Mouse (Mus musculus) thymus, postnatal 14 days (tissue): ENCODE results near the gene Nckap5l.

Source experiments
- DNase-seq: peaks from one replicate; pipeline ENCODE4 v3.0.0; 2021

Gene Nckap5l

DNA sequence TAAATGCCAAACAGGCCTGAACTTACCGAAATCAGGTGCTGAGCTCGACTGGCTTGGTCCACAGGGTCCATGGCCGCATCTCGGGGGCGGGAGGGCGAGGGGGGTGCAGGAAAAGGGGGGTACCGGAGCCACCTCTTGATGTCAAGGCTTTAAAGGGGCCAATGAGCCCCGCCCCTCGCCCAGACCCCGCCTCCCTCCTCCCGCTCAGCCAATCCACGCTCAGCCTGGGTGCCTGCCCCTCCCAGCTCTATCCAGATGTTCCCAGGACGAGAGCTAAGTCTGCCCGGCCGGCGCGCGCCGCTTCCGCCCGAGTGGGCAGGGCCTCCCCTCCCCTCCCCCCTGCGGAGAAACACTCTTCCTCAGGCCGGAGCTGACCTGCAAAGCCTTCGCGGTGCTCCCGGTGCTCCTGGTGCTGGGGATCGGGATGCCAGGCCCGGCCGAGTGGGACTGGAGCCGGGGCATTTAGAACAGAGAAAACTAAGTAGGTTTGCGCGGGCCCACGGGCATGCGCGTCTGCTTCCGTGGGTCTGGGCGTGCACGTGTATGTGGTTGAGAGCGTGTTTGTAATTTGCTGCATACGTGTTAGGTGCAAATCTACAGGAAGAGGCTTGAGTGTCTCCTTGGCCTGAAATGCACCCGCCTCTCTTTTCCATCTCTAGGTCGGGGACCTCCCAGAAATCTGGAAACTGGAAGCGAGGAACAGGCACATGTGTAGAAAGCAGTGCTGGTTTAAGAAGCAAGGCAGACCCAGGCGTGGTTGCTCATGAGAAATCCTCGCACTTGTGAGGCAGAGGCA is at the start of gene Nckap5l:
Gene Nckap5l (minus strand): TSS at position 143 of the 796 bp plus-strand sequence.
- DNase-seq = peak; percentile 97

DNA sequence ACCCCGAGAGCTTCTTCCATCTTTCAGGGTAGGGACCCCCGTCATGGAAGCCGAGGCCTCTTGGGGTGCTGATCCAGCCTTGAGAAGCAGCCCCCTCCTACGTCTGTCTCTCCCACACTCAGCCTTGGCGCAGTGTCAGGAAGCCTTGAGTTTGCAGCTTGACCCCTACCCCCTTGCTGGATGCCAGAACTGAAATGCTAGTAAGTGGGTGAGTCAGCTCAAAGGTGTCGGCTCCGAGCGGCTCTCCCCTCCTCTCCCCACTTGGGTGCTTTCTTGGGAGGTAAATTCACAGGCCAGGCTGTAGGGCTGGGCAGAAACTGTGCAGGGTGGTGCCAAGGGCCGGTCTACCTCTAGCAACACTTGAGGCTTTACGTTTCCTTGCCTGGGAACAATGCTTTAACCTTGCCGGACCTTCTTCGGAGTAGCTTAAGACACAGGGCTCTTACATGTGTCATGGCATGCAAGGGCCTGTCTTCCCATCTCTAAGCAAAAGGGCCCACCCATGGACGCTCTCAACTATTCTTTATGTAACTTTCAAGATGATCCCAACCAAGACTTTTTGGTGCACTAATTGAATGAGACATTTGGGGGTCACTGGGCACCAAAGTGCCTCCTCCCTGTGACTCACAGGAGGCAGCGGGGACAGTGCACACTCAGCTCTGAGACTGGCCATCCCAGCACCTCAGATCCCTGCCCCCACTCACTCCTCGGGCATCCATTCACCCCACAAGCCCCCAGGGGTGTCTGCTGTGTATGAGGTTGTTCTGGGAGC is 48.0 kb upstream of the Nckap5l start:
- DNase-seq = no peak

DNA sequence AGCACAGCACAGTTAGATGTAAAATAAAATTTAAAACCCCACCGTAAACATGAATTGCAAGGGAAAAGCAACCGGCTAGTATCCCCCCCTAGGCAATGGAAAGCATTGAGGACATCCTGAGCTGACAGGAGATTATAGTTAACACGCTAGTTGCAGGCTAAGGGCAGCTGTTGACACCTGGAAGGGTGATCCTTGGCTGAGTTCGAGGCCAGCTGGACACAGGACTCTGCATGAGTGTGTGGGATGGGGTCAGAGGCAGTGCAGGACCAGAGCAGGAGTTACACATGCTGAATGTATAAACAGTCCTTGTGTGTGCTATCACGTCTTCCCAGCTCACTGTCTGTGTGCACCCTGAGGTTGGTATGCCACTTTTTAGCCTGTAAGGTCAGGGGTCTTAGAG is 45.7 kb upstream of the Nckap5l start:
- DNase-seq = no peak

DNA sequence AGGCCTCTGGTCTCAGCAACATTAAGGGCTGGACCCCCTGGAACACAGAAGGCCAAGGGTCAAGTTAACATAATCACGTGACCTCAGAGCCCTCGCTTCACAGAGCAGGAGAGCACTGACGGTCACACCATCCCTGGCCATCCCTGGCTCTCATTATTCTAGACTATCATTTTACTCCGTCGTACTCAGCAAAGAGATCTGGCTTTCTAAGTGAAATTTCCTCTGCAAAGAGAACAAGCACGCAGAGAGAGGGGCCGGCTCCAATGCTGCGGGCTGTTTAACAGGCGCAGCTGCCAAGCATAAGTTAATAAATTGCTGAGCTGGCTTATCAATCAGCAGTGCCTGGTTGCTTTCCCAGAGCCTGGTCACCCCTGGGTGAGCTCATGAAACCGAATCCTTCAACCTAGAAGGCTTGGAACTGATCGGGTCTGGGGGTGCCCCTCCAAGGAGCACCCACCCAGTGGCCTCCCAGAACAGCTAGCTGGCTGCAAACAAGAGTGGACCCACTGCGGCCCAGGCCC is 44.8 kb upstream of the Nckap5l start:
- no peak for DNase-seq

DNA sequence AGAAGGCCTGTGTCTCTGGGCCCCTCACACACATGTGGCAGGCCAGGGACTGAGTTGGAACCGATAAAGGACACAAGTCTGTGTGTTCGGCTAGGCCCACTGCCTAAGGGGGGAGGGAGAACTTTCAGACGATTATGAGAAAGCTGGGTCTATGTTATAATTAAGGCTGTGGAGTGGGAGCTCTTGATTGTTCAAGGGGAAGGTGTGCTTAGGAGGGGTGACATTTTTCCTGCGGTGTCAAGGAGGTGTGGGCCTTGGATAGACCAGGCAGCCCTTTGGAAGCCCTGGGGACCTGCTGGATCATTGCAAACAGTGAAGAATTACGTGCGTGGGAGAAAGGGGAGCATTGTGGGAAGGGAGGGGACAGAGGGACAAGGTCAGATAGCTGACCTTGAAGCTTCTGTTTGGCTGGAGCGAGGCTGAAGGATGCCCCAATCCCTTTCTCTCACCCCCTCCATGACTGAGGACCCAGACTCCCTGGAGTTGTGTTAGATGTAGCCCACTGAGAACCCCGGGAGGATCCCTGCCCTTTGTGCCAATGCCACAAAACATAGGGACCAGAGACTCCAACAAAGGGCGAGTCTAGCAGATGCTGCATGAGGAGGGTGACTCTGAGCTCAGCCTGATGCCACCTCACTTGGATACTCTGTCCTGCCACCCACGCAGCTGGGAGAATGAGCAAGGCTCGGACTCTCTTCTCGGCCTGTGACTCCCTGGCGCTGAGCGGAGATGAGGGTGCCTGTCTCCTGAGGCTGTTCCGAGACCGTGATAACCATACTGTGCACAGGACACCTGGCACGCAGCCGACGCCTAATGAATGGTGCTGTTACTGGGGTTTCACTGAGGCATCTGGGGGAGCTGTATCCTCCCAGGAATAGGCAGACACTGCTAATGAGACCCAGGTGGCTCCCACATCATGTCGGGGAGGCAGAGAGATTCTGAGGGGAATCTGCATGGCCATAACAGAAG is 44.0 kb upstream of the Nckap5l start:
- no peak for DNase-seq

DNA sequence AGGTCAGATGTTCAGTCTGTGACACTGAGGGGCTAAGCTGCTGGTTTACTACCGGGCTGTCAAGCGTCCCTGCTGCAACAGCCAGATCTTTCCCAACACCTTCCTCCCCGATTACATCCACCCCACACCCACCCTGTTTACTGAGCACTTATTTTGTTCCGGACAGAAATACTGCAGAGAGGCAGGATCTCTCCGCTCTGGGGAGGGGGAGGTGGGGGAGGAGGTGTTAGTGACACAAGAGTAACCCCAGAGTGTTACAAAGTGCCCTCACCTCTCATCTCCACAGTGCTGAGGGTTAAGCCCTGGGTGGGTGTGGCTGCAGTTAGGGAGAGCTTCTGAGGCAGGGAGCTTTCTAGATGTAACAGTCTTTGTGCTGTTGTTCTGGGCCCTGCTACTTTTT is 42.8 kb upstream of the Nckap5l start:
- DNase-seq = no peak

DNA sequence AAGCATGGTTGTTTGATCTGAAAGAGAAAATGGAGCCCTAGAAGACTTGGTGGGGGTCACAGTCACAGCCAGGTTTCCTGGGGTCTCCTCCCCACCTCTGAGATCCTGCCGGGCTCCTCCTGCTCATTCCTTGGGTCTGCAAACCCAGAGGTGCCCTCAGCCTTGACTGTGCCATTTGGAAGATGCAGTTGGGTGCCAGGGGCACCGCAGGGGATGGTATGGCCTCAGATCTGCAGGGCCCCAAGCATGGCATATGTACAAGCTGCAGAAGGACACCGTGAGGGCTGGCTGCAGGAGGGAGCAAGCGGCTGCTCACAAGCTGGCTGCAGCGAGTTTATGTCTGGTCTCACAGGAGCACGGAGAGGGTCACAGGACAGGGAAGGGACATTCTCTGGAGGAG is 42.2 kb upstream of the Nckap5l start:
- no peak for DNase-seq

DNA sequence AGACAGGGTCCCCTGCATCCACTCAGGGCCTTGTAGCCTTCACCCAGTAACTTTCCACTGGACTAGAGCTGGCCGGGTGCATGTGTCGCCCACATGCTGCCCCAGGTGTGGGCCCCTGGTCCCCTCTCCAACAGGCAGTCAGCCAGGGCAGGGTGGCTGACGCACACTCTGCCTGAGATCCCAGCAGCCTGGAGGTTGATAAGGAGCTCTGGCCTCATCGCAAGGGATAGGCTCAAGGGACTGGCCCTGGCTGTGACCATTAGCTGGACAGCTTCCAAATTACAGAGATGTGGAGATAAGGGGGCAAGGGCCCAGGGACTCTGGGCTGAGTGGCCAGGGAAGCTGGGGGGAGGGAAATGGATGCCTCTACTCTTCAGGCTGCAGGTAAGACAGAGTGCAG is 41.2 kb upstream of the Nckap5l start:
- no peak for DNase-seq

DNA sequence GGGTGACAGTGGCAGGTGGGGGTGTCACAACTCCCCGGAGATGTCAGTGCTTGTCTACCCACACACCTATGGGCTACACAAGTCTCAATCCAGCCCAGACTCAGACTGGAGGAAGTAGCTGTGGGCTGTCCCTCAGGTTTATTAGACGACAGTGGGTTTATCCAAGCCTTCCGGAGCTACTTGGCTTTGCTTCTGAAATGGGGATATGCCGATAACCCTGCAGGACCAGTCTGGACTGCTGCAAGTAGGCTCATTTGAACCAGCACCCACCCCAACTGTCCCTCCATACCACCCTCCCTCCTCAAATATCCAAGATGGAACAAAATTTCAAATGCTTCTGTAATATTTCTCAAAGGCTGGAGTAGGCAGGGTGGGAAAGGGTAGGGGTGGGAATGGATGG is 40.8 kb upstream of the Nckap5l start:
- no peak for DNase-seq

DNA sequence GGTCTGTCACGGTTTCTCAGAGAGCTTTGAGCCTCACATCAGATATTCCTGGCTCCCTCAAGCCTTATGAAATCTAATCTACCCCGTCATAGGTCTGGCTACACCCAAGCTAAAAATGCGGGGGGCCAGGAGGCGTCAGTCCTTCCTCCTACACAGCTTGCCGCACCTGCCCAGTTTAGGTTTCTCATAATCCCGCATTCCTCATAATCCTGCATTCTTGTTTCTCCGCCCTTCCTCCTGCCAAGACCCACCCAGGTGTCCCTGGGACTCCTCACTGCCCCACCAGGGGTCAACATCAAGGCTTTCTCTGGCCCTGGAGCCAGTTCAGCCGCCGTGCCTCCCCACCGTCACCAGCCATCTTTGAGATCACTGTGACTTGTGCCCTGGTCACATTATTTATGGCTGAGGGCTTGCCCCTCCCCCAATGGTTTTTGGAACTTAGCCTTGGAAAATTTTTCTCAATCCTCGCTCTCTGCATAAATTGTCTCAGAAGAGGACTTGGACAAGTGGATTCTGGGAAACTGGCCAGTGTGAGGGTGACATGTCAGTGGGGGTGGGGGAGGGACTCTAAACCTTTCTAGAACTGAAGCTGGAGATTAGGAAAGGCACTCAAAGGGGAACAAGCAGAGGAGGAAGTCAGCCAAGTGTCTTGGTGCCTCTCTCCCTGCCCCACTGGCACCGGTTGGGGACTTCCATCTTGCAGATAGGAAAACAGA is 40.1 kb upstream of the Nckap5l start:
- no peak for DNase-seq

DNA sequence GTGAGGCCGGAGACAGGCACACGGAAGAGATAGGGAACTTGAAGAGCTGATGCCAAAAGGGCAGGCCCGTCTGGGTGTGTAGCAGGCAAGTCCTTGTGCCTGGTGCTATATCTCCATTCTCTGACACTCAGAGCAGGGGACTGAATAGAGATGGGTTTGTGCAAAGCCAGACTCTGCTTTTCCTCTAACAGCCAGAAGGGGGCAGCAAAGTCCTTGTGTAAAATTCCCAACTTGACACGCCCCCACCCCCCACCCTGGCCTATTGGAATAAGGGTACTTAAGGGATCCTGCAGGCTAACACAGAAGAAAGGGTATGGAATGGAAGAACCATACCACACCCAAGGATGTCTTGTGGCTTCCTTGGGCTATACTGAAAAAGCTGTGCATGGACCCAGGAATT is 39.5 kb upstream of the Nckap5l start:
- DNase-seq = peak; percentile 44

DNA sequence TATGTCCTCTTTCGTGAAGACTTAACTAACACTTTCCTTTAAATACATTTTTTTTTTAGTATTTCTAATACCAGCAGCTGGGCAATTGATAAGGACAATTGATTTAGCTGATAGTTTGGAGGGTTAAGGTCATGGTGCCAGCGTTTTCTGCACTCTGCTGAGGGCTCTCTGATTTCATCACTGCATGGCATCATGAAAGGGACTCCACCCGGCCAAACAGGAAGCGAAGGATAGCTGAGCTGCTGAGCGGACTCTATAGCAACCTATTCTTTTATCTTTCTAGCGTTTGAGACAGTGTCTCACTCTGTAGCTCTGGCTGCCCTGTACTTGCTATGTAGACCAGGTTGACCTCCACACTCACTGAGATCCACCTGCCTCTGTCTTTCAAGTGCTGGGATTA is 27.2 kb upstream of the Nckap5l start:
- no peak for DNase-seq

DNA sequence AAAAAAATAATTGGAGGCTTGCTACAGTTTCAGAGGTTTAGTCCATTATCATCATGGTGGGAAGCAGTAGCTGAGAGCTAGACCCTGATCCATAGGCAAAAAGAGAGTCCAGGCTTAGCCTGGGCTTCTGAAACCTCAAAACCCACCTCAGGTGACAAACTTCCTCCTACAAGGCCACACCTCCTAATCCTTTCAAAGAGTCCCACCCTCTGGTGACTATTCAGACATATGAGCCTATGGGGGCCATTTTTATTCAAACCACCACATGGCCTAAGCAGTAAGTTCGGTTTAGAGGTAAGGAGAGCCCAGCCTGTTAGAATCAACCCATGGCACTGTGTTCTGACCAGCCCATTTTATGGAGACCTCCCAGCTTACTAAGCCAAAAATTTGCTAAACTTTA is 18.3 kb upstream of the Nckap5l start:
- DNase-seq = no peak

DNA sequence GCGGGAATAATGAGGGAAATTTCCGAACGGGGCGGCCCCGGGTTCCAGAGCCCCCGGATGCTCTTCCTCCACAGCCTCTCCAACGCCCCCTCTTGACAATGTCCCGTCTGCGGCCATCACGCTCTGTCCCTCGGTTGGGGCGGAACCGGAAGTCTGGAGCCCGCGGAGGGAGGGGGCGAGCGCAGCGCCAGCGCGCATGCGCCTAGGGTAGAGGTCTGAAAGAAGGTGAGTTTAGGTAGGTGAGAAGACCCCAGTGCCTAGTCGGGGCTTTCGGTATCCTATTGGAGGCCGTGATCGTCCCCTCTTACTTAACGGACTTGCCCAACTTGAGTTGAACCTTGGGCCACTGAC is 17.0 kb upstream of the Nckap5l start, which contains the start of gene Bcdin3d:
Gene Bcdin3d (minus strand): TSS at position 155 of the 351 bp plus-strand sequence.
- DNase-seq = peak; percentile 95

DNA sequence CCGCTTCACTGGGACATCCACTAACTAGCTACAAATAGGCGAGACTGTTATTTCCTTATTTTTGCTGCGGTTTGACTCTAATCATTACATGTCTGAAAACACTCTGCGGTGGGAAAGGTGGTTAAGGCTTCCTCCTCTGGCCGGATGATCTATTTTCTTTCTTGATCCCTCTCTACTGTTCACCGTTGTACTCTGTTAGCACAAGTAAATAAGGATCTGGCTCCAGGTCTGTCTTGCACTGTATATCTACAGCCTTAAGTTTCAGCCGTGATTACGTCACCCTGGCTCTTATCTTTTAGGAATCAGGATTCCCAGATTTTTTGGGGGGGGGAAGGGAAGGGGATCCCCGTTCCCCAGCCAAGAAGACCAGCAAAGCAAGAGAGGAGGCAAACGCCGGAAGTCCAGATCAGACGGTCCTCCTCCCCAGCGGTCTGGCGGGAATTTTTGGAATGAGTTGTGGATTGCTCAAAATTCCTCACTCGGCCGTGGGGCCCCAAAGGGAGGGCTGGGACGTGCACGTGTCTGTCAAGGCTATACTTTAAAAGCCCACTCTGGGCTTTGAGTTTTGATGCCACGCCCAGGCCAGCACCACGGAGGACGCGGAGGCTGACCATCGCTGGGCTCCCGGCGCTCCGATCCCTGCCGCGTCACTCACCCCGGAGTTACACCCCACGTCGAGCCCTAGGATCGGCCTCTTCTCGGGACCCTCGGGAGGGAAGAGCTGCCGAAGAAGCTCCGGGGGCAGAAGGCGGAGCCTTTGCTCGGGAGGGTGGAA is 16.4 kb upstream of the Nckap5l start:
- DNase-seq = no peak

DNA sequence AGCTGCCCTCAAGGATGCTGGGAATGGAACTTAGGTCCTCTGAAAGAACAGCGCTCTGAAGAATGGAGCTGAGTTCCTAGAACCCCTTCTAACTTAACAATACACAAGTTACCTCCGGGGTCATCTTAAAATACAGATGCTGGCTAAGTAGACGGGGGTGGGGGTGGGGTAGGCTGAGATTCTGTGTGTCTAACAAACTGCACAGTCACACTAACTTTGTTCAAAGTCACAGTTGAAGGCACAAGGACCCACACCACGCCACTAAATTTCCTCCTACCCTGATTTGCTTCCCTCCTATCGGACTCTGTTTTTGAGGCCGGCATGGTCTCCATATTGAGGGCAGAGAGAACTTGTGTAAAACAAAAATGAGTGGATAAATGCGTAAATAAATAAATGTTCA is 15.4 kb upstream of the Nckap5l start:
- DNase-seq = no peak

DNA sequence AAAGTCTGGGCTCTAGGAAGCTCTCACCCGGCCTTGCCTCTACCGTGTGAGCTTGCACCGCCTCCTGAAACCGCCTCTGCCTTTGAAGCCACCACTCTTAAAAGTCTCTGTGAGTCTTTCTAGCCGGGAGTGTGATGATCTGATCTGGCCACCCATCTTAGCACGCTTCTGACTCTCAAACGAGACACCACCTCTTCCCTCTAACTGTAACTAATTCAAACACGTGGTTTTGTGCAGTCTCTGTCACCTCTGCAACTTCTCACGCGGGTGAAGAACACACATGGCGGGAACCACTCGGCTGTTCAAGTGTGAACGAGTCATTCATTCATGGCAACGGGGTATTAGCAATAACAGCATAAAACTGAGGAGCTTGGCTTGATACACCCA is 14.1 kb upstream of the Nckap5l start:
- no peak for DNase-seq

DNA sequence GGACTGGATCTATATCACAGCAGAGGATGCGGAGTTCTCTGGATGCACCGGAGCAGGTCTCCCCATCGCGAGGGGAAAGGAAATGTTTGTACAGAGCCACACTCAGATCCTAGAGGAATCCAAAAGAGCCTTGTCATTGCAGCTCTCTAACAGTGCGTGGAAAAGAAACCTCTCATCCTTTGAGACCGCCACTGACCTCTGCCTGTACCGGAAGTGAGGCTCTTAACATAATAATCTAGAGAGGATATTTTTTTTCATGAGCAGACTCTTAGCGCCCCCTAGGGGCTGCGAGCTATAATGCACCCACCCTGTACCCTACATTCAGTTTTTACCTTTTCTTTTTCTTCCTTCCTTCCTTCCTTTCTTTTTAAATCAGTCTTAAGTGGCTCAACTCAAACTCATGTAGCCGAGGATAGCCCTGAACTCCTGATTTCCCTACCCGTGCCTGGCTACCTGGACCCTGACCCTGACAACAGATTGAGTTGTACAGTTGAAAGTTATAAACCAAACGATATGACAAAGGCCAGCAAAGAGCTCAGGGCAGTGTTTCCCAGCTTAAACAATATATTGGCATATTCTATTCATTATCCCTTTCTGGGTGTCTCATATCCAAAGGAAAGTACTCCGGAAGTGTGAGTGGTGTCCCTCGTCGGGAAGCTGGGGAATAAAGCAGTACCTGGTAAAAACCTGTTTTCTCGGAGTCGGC is 13.6 kb upstream of the Nckap5l start:
- DNase-seq = peak; percentile 55

DNA sequence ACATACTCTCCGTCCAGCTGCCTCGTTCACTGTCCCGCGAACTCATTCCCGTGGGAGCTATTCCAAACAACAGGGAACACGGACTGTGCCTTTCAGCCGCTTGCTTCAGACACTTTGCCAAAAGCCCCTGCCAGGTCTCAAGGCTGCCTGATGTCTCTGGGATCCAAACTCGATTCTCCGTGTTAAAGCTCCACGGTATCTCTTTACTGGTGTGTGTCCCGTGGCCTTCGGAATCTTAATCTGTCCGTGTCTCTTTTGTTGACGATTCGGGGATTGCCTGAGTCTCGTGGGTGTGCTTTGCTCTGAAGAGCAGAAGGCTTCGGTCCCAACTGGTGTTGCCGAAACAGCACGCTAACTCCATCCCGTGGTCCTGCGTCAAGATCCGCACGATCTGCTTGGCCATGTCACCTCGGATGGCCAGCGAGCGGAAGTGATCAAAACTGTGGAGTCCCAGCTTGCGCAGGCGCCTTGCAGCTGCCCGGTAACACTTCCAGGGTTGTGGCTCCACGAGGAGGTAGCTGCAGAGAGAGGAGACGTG is 12.7 kb upstream of the Nckap5l start:
- DNase-seq = no peak

DNA sequence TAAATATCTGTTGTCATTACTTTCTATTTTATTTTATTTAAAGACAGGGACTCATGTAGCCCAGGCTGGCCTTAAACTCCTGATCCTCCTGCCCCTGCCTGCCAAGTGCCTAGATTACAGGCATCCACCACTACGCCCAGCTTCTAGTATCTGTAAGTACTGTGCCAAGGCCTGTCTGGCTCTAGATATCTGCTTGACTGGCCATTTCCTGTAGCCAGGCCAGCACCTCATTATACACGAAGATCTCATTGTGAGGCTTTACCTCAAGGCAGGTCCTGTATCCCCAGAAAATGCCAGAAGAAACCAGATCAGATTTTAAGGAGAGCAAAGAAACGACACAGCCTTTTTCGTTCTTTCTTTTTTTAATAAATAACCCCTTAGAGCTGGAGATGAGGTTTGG is 12.2 kb upstream of the Nckap5l start:
- DNase-seq = no peak

DNA sequence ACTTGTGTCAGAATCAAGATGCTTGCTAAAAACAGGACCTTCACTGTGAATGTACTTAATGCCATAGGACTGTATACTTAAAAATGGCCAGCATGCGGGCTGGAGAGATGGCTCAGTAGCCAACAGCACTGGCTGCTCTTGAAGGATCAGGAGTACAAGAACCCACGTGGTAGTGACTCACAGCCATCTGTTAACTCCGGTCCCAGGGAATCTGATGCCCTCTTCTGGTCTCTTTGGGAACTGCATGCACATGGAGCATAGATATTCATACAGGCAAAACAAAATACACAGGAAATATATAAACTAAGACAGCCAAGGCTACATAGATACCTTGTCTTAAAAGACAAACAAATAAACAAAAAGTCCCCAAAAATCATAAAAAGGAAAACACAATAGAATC is 11.5 kb upstream of the Nckap5l start:
- peak; percentile 83 for DNase-seq
